Mouse (Mus musculus) forebrain, embryonic 11.5 days (tissue): ENCODE measurements around the gene Rock2. TPM values are rescaled to one million over a fixed set of nuclear protein-coding genes. Genes with fewer than 3 reads are reported as not detected.

ENCODE experiments used
- ATAC-seq: fragments of 200-750 bp; cut with Nextera tagmentation; replicated peaks from 2 replicates; pipeline ENCODE4 v1.8.0; 2017; ENCODE audit warnings: moderate TSS enrichment; ENCODE audit not compliant: low FRiP score
- DNase-seq: peaks from one replicate; pipeline ENCODE4 v3.0.0-alpha.2; 2017; ENCODE audit warnings: low spot score
- H3K27ac ChIP-seq: fragments of 300-500 bp; sonication (generic); 2 replicates; pipeline ENCODE4 v1.5.1; 2014; ENCODE audit warnings: low read depth, low read length
- H3K27me3 ChIP-seq: fragments of 300-500 bp; sonication (generic); 2 replicates; pipeline ENCODE4 v1.6.1; 2014; ENCODE audit warnings: mild to moderate bottlenecking, low read length, mixed read lengths; ENCODE audit not compliant: control insufficient read depth, insufficient read depth
- H3K36me3 ChIP-seq: fragments of 300-500 bp; sonication (generic); 2 replicates; pipeline ENCODE4 v1.6.1; 2014; ENCODE audit warnings: mild to moderate bottlenecking, low read length, moderate library complexity, mixed read lengths; ENCODE audit not compliant: control insufficient read depth, insufficient read depth
- H3K4me1 ChIP-seq: fragments of 300-500 bp; sonication (generic); replicated peaks from 2 replicates; pipeline ENCODE4 v1.6.1; 2014; ENCODE audit warnings: low read length, mixed read lengths; ENCODE audit not compliant: control insufficient read depth, insufficient read depth
- H3K4me2 ChIP-seq: fragments of 300-500 bp; sonication (generic); 2 replicates; pipeline ENCODE4 v1.6.1; 2014; ENCODE audit warnings: low read depth, mild to moderate bottlenecking, low read length, moderate library complexity, mixed read lengths; ENCODE audit not compliant: severe bottlenecking
- H3K4me3 ChIP-seq: fragments of 300-500 bp; sonication (generic); 2 replicates; pipeline ENCODE4 v1.5.1; 2014; ENCODE audit warnings: low read depth, low read length
- H3K9ac ChIP-seq: fragments of 300-500 bp; sonication (generic); 2 replicates; pipeline ENCODE4 v1.6.1; 2014; ENCODE audit warnings: low read length
- H3K9me3 ChIP-seq: fragments of 300-500 bp; sonication (generic); 2 replicates; pipeline ENCODE4 v1.6.1; 2016; ENCODE audit warnings: low read length, mixed read lengths; ENCODE audit not compliant: control insufficient read depth
- WGBS: fragments of 180-500 bp; shearing (Covaris S2); extraction: QIAGEN DNeasy Blood & Tissue Kit; methylation state at CpG from one replicate; pipeline ENCODE4 v1.1.7; 2014; 5-methylcytosine and 5-hydroxymethylcytosine counted together
- polyA plus RNA-seq: library from polyadenylated mRNA; unstranded; fragments of >200 nt; fragmentation: Nextera tagmentation; extraction: Ambion mirVana; gene quantifications from 2 replicates; pipeline ENCODE4 v1.2.1, GENCODE M21; 2014

The Rock2 gene
- polyA plus RNA-seq, 1 experiment from 2014 or later = 17.9 TPM

DNA sequence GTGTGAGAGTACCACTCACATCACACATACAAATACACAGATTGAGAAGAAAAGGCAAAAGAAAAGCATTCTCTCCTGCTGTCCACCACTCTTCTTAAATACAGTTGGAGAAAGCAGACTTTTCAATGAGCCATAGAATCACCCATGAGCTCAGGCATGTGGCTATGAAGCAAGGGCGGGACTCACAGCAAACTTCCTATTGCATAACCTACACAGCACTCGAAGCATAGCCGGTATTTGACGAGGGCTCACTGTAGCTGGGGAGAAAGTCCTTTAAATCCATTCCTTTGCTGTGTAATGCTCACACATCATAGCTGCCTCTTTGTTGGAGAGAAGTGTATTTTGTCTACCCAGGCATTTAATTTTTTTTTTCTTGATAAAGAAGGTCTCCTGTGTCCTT lies 19.4 kb upstream of the Rock2 start:
- DNase-seq (no peak), ATAC-seq (no peak)
- Histone ChIP-seq H3K4me2 (no peak overlapping the region), H3K36me3 (no peaks in the 10 kb centered on the region), H3K27ac (no peak overlapping the region), H3K9ac (no peak overlapping the region), H3K4me1 (peaks cover 3% of the 10 kb centered on the region; the same call in 1 of the 2 replicates), H3K9me3 (no peaks in the 10 kb centered on the region; the same call in 1 of the 2 replicates), H3K27me3 (no peaks in the 10 kb centered on the region), H3K4me3 (no peak overlapping the region)
- WGBS = 82% methylated on average over 4 of the region's 4 CpGs

DNA sequence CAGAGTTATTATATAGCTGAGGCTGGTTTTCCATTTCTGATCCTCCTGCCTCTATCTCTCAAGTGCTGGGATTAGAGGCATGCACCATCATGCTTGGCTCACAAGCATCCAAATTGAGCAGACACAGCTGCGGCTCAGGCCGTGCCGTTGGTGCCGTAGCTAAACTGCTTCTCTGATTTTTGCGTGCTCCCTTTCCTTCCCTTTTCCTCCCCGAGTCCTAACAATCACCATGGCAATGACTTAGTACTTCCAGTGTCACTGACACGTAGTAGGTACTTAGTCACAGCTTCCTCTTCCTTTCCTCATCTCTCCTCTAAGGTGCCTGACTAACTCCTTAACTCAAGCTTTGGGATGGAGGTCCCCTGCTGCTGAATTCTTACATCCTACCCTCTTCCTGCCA lies 19.0 kb upstream of the Rock2 start:
- WGBS = 81% methylated on average over 7 of the region's 7 CpGs
- no peak for DNase-seq

GRCm38 (mm10) chr12:16876667-16877066 lies 18.0 kb upstream of the Rock2 start:
- 49% methylated on average over 3 of the region's 3 CpGs for WGBS
- Histone ChIP-seq H3K36me3 (no peaks in the 10 kb centered on the region), H3K27me3 (no peaks in the 10 kb centered on the region), H3K4me3 (no peak overlapping the region), H3K4me1 (no peaks in the 10 kb centered on the region; the same call in 1 of the 2 replicates), H3K9me3 (no peaks in the 10 kb centered on the region), H3K9ac (no peak overlapping the region), H3K27ac (no peak overlapping the region), H3K4me2 (no peak overlapping the region)
- DNase-seq = no peak
- no peak for ATAC-seq

More for the DNA sequence above, 19.0 kb upstream of the Rock2 start:
- no peaks in the 10 kb centered on the region for H3K36me3 ChIP-seq
- no peaks in the 10 kb centered on the region; the same call in 1 of the 2 replicates for H3K9me3 ChIP-seq
- no peaks in the 10 kb centered on the region; the same call in 1 of the 2 replicates for H3K4me1 ChIP-seq
- H3K27me3 ChIP-seq = no peaks in the 10 kb centered on the region
- no peak overlapping the region for H3K4me3 ChIP-seq
- no peak overlapping the region for H3K9ac ChIP-seq
- H3K4me2 ChIP-seq = no peak overlapping the region
- ATAC-seq = no peak
- no peak overlapping the region for H3K27ac ChIP-seq

DNA sequence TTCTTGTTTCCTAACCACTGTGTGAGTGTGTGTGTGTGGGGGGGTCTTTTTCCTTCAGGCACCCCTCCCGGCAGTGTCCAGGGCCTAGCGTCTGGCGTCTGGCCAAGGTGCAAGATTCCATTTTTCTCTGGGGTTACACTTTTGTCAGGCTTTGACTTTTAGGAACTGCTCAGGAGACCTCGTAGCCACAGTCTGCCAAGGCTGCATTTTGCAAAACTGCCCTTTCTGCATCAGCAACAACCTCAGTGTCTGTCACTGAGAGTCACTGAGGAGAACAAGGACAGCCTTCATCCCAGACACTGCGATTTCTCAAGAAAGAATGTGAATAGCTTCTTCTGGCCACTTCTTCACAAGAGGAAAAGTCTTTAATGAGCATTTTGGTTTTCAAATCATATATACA lies 17.6 kb upstream of the Rock2 start:
- Histone ChIP-seq H3K9me3 (no peaks in the 10 kb centered on the region), H3K27ac (no peak overlapping the region), H3K9ac (no peak overlapping the region), H3K4me1 (no peaks in the 10 kb centered on the region; the same call in 1 of the 2 replicates), H3K36me3 (no peaks in the 10 kb centered on the region), H3K4me2 (no peak overlapping the region), H3K4me3 (no peak overlapping the region), H3K27me3 (no peaks in the 10 kb centered on the region)
- WGBS = 73% methylated on average over 5 of the region's 5 CpGs
- DNase-seq = no peak
- no peak for ATAC-seq

DNA sequence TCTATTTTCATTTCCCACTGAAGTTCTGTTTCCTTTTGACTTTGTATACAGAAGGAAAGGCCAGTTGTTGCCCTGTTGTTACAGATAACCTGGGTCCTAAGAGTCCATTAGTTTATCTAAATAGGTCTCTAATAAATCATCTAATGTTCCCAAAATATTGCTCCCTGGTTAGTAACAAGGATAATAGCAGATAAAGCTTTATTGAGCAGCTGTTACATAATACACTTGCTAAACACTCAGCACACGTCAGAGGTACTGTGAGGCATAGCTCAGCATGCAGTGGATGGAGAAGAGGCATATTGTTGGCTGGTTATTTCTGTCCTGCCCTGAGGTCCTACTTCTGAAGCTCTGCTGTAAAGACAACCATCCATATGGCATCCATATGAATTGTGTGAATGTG lies 17.0 kb upstream of the Rock2 start:
- no peaks in the 10 kb centered on the region for H3K27me3 ChIP-seq
- DNase-seq (no peak), ATAC-seq (no peak)
- no peaks in the 10 kb centered on the region; the same call in 1 of the 2 replicates for H3K4me1 ChIP-seq
- H3K4me2 ChIP-seq = no peak overlapping the region
- no peak overlapping the region for H3K27ac ChIP-seq
- 52% methylated on average over 1 of the region's 1 CpGs for WGBS
- H3K4me3 ChIP-seq = no peak overlapping the region
- H3K9me3 ChIP-seq = no peaks in the 10 kb centered on the region
- no peaks in the 10 kb centered on the region for H3K36me3 ChIP-seq
- H3K9ac ChIP-seq = no peak overlapping the region

DNA sequence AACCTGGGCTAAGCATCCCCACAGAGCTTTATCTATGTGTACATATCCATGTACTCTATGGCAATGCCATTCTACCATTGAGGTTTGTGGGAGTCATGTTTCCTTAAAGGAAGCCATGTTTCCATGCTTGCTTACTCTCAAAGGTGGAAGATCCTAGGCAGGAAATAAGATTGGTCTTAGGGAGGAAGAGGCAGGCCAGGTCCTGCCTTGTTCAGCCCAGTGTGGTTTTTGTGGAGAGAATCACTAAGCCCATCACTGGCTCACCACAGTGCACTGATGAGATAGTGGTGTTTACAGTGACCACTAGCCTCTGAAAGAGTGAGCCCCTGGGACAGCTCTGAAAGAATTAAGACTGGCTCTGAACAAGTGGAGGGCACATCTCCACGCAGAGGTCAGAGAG lies 15.3 kb upstream of the Rock2 start:
- Histone ChIP-seq H3K36me3 (no peaks in the 10 kb centered on the region), H3K27me3 (no peaks in the 10 kb centered on the region), H3K4me2 (no peak overlapping the region), H3K4me3 (no peak overlapping the region), H3K4me1 (no peaks in the 10 kb centered on the region; the same call in 1 of the 2 replicates), H3K9ac (no peak overlapping the region), H3K9me3 (no peaks in the 10 kb centered on the region), H3K27ac (no peak overlapping the region)
- DNase-seq (no peak), ATAC-seq (no peak)
- 86% methylated on average over 1 of the region's 1 CpGs for WGBS

DNA sequence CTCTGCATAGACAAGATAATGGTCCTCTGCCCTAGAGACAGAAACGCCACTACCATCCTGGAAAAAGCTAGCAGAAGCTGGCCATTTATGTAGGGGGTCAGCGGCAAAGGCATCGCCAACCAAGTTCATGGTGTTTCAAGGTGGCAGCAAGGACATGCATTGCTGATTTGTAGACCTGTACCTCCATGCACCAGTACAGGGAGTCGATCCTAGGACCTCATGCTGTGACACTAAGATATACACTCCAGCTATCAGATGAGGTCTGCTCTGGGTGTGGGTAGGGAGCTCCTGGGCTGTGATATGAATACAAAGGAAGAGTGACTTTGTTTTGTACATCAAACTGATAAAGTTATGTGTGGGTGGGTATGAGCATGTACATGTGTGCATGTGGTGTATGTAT lies 14.6 kb upstream of the Rock2 start:
- no peak overlapping the region for H3K4me3 ChIP-seq
- no peaks in the 10 kb centered on the region for H3K36me3 ChIP-seq
- DNase-seq (no peak), ATAC-seq (no peak)
- H3K4me1 ChIP-seq = no peaks in the 10 kb centered on the region; the same call in 1 of the 2 replicates
- H3K9ac ChIP-seq = no peak overlapping the region
- H3K27ac ChIP-seq = no peak overlapping the region
- no peaks in the 10 kb centered on the region for H3K9me3 ChIP-seq
- no peaks in the 10 kb centered on the region for H3K27me3 ChIP-seq
- 94% methylated on average over 4 of the region's 4 CpGs for WGBS
- no peak overlapping the region for H3K4me2 ChIP-seq

DNA sequence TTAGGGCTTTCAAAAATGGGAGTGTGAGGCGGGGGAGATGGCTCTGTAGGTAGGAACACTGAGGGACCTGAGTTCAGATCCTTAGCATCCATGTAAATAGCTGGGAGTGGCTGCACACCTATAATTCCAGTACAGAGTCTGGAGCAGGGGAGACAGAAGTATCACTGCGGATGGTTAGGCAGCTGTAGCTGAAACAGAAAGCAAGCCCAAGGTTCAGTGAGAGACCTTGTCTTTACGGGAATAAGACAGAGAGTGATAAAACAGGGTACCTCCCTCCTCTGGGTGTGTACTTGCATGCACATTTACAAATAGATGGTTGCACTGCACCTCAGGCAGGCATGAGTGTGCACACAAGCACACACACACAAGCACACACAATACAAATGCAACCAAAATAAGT lies 12.3 kb upstream of the Rock2 start:
- Histone ChIP-seq H3K27me3 (no peaks in the 10 kb centered on the region), H3K9me3 (no peaks in the 10 kb centered on the region), H3K4me1 (no peaks in the 10 kb centered on the region), H3K4me3 (no peak overlapping the region), H3K27ac (no peak overlapping the region), H3K36me3 (no peaks in the 10 kb centered on the region), H3K9ac (no peak overlapping the region), H3K4me2 (no peak overlapping the region)
- WGBS = 91% methylated on average over 3 of the region's 3 CpGs
- ATAC-seq (no peak), DNase-seq (no peak)

DNA sequence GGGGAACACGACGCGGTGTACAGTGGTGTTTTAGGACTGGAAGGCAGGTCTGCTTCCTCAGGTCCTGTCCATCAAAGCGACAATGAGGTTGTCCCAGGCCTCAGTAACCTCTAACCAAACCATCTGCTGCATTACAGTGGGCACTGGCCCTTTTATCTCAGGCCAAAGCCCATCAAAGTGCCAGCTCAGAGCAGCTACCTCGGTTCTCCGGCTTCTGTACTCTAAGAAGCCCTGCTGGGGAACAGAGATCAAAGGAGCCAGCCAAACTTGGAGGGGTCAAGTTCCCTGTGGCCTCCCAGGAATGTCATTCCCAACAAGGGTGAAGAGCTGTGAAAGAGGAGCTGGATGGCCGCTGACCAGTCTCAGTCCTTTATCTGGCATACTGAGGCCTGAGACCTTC lies 11.6 kb upstream of the Rock2 start:
- DNase-seq = no peak
- H3K9me3 ChIP-seq = no peaks in the 10 kb centered on the region
- no peaks in the 10 kb centered on the region for H3K4me1 ChIP-seq
- no peak overlapping the region for H3K4me2 ChIP-seq
- 71% methylated on average over 7 of the region's 7 CpGs for WGBS
- no peak for ATAC-seq
- no peaks in the 10 kb centered on the region for H3K27me3 ChIP-seq
- H3K4me3 ChIP-seq = no peak overlapping the region
- no peak overlapping the region for H3K27ac ChIP-seq
- no peaks in the 10 kb centered on the region for H3K36me3 ChIP-seq
- no peak overlapping the region for H3K9ac ChIP-seq
